Mouse (Mus musculus) spleen, adult 2 months (tissue): ENCODE results near the gene Tnfaip3.

Source experiments
- CTCF ChIP-seq: fragments of 200-500 bp; IDR thresholded peaks from 2 replicates; pipeline ENCODE4 v1.5.1; 2011; ENCODE audit warnings: mild to moderate bottlenecking, inconsistent platforms; ENCODE audit not compliant: insufficient read depth, insufficient read length, insufficient replicate concordance; ENCODE audit errors: extremely low read depth
- POLR2A ChIP-seq: fragments of 200-500 bp; IDR thresholded peaks from 2 replicates; pipeline ENCODE4 v1.6.1; 2011; ENCODE audit warnings: low read depth, low read length, inconsistent platforms

DNA sequence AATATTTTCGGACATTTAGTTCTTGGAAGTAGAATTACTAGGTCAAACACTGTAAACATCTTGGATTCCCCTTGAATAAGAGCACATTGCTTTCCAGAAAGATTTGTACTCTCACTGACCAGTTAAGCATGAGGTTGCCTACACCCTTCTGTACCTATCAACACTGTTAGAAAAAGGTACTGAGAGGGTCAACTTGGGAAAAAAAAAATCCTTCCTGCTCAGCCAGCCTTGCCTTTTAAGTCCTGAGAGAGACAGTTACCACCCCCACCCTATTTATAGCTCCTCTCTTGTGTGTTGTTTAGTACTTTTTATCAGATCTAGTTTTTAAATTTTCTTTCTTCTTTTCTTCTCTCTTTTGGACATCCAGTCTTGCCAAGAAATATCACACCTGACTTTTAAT lies 48.2 kb upstream of the Tnfaip3 start:
- TF ChIP-seq CTCF (no peak), POLR2A (no peak)
